Mouse (Mus musculus): Measurements from ENCODE around the gene Sobp. TPM values are rescaled to one million over a fixed set of nuclear protein-coding genes. Genes with fewer than 3 reads are reported as not detected.

The Sobp gene
- total RNA-seq, 1 experiment from 2014 or later: 4.4 TPM

DNA sequence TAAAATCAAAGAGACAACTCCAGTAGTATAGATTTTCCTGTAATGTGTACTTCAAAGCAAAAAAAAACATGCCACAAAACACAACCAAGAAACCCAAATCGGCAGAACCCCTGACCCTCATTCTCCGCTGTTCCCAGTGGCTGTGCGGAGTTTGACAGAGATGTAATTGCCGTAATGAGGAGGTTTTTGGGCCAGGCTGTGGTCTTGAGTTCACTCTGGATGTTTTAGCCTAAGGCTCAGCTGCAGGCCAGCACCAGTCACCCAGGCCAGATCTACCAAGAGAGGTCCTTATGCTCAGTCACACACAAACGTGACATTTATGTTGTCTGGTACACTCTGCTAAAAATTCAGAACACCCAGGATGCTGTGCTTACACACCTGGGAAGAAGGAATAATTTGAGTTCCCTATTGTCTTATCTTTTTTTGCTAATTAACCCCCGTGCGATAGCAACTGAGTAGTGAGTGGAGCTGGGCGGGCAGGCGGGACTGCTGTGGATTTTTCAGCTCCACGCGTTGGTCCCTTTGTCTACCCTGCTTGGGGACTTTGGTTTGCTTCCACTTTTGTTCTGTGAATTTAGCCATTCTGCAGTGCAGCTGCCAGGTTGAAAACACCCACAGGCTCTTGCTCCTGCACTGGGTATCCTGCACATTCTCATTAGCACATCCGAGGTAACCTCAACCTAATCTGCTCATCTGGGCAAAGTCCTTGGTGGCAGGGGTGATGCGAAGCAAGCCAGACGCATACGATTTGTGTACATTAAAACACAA lies 140.7 kb downstream of the Sobp start:
- DNase-seq: no peak

DNA sequence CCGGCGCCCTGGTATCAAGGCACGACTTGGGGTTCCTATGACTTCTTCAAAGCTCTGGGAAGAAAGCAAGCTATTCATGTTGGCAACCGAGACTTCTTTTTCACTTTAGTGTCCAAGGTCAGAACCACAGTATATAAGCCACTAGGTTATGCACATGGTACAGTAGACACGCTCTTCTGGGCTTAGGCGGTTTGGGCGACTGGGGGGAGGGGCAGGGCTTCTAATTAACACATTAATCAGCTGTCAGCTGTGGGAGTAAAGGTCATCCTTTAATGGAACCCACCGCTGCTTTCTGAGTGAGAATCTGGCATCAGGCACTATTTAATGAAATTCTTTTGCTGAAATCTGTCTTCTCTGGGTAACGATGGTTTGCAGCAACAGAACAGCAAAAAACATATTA lies 147.3 kb downstream of the Sobp start:
- DNase-seq: no peak

DNA sequence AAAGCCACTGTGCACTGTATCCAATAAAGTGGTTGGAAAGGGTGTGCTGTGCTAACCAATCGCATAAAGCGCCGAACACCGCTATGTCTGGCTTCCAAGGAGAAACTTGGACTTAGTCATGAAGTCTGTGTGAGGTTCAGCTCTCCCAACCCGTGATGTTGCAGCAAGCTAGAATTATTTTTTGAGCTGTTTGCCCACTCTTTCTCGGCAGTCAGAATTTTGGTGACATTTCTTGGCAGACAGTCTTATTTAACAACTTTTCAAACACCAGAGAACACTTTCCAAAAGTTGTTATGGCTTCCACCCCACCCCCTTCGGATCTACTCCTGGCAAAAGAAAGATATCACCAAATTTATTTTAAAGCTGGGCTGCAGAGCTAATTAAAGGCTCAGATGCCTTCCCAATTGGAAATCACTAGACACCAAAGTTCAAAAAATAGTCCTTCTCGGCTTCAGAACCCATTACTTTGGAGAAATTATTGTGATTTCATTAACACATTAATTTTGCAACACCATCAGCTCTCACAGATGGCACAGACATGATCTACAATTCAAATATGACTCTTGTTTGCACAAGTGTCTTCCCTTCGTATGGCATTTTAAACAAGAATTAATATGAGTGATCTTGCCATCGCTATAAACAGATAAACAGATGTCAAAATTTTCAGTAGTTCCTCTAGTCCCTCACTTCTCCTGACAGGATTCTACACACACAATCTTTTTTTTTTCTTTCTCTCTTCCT lies 150.7 kb downstream of the Sobp start:
- no peak for DNase-seq

DNA sequence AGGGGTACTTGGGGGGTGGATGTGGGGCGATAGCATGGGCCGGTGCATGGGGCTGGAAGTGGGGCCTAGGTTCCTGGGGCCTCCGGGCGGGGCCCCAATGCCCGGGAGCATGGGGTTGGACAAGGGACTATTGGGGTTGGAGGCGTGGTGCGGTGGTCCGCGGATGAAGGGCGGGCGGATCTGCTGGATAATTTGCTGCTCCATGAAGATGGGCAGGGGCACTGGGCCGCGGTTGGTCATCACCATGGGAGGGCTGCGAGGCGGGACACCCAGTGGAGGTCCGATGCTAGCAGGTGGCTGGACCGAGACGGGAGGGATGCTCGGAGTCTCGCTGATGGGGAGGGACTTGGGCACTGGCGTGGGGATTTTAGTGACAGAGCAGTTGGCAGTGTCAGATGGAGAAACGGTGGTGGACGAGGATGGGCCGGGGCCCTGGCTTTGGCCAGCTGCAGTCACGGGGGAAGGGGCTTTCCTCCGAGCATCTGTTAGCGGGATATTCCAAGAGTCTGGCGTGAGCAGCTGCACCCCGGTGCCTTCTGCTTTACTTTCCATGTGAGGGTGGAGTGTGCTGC lies 152.1 kb downstream of the Sobp start:
- no peak for DNase-seq

DNA sequence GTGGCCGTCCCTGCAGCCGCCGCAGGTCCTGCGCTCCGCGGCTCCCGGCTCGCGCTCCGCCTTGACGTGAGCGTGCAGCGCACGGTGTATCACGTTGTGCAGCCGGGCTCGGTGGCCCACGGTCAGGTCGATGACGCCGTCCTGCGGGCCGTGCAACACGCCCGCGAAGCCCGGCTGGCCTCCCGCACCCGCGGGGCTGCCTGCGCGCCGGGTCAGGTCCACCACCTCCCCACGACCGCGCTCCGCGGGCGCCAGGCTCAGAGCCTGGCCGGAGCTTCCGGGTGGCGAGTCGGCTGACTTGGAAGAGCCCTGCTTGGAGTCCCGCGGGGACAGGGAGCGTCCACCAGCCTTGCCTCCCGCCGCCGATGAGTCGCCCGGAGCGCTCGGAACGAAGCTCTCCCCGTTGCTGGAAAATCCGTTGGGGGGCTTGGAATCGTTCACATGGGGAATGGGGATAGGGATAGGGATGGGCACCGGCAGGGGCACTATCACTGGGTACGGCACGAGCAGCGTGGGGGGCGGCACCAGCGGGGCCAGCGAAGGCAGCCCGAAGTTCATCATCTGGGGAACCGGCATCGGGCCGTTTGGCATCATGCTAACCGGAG lies 152.7 kb downstream of the Sobp start:
- DNase-seq: peak; percentile 70

DNA sequence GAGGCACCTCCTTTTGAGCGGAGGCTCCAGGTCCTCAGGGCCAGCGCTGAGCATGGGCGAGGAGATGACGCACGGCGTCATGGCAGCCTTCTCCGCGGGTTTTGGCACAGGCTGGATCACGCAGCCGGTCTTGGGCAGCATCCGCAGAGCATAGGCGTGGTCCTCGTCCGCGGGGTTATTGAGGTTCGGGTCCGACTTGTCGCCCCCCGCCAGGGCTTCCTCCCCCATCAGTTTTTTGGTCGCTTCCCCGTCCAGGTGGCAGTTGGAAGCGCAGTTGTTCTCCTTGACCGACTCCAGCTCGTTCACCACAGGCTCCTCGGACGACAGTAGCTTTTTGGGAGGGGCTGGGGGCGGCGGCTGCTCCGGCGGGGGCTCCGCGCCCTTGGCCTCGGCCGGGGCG lies 153.3 kb downstream of the Sobp start:
- DNase-seq: peak; percentile 45

DNA sequence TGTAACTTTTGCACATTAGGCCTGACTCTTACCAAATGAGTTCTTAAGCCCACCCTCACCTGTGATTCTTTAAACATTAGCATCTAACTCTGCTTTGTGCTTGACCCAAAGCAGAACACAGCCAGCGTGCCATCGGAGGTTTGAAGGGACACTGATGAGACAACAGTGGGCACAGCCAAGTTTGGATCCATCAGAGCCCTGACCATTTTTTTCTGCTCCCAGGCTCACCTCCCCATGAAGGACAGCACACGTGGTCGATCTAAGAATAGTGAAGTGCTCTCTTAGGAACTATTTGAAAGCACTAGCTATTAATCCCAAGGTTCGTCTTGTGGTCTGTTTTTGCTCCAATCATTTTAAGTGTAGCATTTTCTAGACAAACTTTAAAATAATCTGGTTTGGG lies 159.5 kb downstream of the Sobp start:
- no peak for DNase-seq

DNA sequence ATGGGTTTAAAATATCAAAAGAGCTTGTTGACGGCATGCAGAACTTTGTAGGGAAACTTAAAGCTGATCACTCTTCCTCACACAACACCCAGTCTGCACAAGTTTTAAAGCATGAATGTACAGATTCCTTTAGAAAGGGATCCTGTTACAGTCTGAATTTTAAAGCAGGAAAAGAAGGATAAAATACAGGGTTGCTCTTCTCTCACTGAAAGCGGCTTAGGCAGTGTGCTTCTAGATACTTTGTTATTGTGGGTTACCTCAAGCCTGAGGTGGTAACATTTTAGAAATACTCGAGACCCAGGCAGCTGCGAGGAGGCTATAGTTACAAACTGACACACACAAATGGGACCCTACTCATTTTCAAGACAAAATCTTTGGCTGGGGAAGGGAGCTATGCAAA lies 160.0 kb downstream of the Sobp start:
- DNase-seq: no peak

DNA sequence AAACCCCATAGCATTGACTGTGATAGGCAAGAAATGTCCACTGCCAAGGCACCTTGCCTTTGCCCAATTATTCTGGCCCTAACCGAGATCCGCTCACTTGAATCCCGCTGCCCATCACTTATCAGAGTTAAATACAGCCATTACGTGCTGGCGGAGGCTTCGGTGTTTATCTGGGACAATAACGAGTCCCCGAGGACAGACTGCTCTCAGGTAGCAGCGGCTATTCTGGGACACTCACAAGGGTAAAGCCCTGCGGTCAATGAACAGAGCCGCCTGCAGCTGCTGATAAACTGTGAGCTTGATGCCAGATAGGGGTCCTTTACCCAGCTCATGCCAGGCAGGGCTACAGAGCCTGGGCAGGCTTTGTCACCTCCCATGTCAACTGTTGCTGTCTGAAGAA lies 166.2 kb downstream of the Sobp start:
- no peak for DNase-seq

DNA sequence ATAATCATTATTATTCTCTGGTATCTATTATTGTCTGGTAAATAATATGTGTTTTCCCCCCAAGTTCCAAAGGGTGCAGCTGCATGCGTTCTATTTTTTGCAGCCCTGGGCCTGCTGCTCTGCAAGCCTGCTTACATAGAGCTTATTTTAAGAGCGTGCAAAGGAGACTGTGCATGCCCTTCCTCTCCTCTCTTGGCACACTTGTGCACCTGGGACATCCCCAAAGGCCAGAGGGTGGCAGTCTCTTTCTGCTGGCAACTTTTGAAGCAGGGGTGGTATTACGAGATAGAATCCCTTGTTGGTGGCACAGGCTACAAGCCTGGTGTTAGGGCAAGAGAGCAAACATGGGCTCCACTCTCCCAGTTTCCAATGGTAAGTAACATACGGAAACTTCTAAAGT lies 167.8 kb downstream of the Sobp start:
- peak; percentile 25 for DNase-seq

DNA sequence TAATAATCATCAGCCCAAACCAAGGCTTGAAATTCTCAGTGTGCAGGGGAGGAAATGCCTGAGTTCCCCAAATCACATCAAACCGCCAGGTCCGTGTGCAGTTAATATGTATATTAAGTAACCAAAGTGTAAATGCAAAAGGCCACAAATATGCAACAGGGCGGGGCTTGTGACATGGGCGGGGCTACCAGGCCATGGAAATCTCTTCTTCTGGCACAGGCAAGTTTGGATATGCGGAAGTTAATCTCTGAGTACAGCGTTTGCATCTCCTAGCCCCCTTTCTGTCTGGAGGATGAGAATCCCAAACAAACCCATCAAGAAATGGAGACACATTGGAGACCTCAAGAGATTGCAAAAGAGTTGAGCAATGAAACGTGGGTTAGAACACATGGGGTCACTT lies 168.7 kb downstream of the Sobp start:
- no peak for DNase-seq

DNA sequence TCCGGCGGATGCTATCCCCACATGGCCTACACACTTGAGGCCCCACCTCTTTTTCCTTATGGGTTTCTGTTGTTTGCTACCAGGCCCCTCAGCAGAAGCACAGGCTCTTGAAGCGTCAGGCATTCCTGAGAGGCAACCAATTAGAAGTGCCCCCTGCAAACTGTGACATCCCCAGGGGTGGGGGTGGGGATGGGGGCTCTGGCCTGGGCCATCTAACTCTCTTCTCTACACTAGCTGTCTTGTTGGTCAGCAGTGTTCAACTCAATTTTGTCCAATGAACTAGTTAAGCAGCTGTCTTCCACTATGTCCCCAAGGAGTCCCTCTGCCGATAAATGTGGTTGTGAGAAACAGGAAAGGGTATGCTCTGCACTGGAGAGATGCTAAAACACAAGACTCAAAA lies 169.3 kb downstream of the Sobp start:
- DNase-seq: no peak

DNA sequence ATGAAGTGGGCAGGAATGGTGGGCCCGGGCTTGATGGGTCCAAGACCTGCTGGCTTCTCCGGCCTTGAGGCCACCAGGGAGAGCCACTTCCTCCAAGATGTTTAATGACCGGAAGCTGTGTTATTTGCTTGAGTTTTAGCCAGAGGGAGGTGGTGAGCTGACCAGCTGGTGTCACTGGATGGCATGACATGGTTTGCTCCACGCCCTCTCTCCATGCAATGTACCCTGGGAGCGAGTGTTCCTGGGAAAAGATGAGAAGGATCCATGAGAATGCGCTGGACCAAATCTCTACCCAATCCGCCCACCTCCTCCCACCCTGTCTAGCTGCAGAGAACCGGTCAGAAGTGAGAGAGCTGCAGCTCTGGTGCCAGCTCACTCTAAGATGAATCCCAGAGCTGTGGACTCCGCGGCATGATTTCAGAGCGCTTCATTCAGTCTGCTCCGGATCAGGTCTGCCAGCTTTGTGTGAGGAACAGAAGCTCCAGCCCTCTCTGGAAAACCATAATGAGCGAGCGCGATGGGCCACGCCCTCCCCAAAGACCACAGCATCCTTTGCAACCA lies 170.1 kb downstream of the Sobp start:
- no peak for DNase-seq

DNA sequence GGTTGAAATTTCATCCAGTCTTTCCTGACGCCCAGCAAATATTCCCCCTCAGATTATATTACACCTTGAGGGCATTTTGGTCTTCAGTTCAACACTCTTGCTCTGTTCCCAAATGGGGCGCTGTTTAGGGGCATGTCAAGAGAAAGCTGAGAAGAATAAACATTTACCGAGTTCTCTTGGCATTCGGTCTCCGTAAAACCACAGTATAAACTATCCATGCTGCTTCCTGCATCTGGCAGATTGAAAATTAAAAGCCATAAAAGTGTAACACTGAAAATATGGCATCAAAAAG lies 170.9 kb downstream of the Sobp start:
- DNase-seq: no peak

DNA sequence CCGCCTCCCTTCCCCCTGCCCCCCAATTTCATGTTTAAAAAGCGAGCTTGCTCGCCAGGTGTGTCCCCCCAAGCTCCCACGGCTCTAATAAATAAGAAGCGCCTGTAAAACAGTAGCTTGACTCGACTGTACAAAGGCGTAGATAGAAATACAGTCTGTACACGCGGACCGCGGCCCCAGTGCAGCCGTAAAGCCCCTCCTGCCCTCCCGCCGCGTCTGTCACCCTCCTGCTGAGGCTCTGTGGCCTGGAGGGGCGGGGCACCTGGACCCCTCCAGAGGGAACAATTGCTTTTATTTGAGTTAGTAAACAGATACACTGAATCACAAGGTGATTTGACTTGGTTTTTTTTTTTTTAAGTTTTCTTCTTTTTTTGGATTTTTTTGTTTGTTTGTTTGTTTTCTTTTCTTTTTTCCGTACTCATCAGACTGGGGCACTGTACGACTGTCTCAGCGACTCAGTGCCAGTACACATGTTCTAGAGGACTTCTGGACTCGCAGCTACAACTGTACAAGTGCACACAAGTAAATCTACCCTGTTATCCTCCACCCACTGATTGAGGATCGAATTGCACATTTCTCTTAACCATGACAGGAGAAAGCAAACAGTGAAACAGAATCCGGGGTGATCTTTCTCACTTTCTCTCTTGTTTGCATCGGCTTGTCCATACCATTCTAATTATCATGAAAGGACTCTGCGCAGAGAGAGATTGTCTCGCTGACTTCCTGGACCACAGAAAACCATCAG lies 171.4 kb downstream of the Sobp start:
- DNase-seq: no peak

DNA sequence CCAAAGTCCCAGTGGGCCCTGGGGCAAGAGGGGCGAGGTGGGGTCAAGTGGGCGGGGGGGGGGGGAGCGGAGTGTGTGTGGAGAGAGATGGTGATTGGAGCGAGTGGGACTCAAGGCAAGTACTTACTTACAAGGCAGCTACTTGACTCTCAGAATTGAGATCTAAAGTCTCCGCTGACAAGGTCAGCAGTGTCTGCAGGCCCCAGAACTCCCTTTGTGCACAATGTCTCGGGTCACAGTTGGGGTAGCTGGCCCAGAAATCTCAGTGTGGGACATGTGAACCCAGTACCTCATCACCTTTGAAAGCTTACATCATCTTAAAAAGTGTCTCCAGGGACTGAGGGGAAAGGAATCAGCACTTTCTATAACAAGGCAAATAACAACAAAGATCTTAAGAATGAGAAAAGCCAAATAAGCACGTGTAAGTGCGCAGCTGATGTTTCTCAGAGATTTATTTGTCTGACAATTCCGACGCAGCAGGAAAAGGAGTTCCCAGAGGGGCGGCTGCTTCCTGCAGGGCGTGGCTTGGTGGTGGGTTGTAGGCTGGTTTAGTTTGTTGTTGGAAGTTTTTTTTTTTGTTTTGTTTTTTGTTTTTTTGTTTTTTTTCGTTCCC lies 172.2 kb downstream of the Sobp start:
- DNase-seq: peak; percentile 70

DNA sequence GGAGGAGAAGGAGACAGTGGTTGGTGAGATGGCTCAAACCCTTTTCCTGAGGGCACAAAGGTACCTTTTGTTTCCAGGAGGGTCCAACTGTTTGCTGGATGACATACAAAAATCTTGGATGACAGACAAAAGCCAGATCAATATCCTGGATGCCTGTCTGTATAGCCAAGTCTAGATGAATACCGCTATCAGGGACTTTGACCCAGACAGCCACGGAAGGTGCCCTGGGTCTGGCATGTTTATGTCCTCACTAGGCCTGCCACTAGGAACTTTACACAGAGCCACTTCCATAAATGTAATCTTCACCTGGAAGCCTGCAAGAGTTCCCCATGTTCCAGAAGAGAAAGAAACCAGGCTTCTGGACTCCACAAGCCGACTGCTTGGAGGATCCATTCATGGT lies 172.9 kb downstream of the Sobp start:
- no peak for DNase-seq

DNA sequence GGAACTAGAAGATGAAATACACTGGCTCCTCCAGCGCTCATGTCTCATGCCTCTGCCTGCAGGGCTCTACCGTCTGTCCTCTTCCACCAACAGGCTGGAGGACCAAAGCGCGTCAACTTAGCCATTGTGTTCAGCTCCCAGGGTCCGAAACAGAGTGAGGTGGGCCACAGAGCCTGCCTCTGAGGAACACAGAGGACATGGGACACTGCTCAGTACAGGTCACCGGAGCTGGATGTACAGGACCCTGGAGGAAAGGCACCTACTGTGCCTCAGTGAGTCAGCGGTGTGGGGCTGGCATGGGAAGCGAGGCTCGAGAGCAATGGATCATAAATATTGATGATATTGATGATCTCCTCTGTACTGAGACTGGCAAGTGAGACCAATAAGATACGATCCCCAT lies 175.0 kb downstream of the Sobp start:
- no peak for DNase-seq

DNA sequence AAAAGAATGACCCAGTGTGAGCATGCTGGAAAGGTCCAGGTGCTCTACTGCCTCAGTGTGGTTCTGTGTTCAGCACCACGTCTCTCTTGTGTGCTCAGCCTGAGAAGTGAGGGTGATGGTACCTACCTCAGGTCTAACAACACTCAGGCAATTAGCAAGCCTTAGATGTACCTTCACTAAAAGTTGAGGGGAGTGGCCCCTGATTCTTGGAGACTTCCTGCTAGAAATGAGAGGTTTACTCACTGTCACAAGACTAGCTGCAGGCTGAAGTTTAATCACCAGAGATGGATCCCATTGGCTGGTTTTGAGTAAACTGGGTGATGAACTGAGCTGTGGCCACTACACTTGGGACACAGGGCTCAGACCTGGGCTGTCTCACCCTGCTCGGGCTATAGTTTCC lies 177.1 kb downstream of the Sobp start:
- DNase-seq: no peak

DNA sequence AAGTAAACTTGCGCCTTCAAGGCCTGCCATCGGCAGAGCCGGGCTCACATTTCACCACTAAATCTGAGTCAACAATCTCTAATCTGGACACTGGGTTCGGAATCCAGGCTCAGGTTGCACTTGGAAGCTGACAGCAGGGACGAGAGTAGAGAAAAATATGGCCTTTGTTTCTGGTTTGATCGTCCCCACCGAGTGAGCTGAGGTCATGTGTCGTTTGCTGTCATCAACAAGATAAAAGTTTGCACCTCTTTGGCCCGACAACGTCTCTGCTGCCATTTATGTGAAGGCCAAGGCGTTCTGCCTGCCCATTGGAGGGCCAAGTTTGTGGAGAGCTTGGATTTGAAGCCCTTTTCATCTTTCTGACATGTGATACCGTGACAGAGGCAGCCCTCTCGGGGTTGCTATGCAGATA lies 178.8 kb downstream of the Sobp start:
- peak; percentile 41 for DNase-seq

DNA sequence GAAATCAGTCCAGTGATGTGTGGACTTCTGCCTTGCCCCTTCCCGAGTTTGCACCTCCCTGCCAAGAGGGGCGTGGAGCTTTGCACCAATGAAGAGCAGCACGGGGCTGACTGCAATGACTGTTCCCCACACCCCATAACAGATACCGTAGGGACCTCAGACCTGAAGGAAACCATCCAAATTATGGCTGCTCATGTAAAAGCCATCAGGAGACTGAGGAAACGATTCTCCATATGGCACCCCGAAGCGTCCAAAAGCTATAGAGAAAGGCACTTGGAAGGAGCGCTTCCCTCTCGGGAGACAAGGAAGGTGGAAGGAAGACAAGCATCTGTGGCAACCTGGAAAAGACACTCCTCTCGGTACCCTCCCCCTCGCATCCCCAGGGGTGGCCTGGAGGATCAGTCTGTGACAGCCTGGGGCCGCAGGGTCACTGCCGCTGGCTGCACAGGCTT lies 180.0 kb downstream of the Sobp start:
- DNase-seq: no peak

DNA sequence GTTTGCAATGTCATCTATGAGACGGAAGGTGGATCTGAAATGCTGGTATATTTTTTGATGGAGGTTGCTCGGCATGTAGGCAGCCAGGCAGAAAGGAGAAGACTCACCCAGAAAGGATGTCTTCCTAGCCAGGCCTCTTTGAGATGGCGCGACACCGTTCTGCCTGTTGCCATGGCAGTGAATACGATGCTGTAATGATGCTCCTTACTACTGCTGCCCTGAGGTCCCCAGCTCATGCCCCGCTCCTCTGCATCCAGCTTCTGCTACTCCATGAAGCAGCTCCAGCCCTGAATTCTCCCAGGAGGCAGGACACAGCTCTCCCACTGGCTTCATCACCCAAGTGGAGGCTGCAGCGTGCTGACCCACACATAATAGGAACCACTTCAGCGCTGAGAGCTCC lies 183.3 kb downstream of the Sobp start:
- no peak for DNase-seq
